Mouse (Mus musculus) frontal cortex, adult (tissue): Measurements from ENCODE around the gene Tap2.
"Not testable (repeated sequence)": the region's sequence is repeated elsewhere in the genome, so short reads cannot be mapped to it uniquely, and the experiment has no call there.

Experiments used
- ATAC-seq: cut with Nextera tagmentation; 2 replicates; pipeline ENCODE4 v1.9.2; 2017; ENCODE audit warnings: mild to moderate bottlenecking, moderate library complexity, mixed read lengths; ENCODE audit not compliant: low TSS enrichment

Gene Tap2

GRCm38 (mm10) chr17:34213936-34214335 is 10.6 kb downstream of the Tap2 start:
- no peak for ATAC-seq

GRCm38 (mm10) chr17:34215176-34215575 is 11.8 kb downstream of the Tap2 start:
- no peak for ATAC-seq

- ATAC-seq, result no peak
These were observed 14.0 kb downstream of the Tap2 start for GRCm38 (mm10) chr17:34217216-34217928.

- no peak for ATAC-seq
These were observed 14.7 kb downstream of the Tap2 start for GRCm38 (mm10) chr17:34217986-34218385.

GRCm38 (mm10) chr17:34218675-34219074 is 15.3 kb downstream of the Tap2 start:
- ATAC-seq, result peak; percentile 52; the same call in 1 of the 2 replicates

GRCm38 (mm10) chr17:34219096-34219495 is 15.8 kb downstream of the Tap2 start:
- not testable (repeated sequence) for ATAC-seq

GRCm38 (mm10) chr17:34219801-34220200 is 16.5 kb downstream of the Tap2 start:
- not testable (repeated sequence) for ATAC-seq

- not testable (repeated sequence) for ATAC-seq
These were observed 17.1 kb downstream of the Tap2 start for GRCm38 (mm10) chr17:34220401-34220800.

GRCm38 (mm10) chr17:34224816-34225215 is 21.5 kb downstream of the Tap2 start:
- ATAC-seq, result no peak

GRCm38 (mm10) chr17:34225426-34225825 is 22.1 kb downstream of the Tap2 start:
- ATAC-seq, result no peak

- ATAC-seq, result not testable (repeated sequence)
These were observed 22.6 kb downstream of the Tap2 start for GRCm38 (mm10) chr17:34225911-34226310.

GRCm38 (mm10) chr17:34230971-34231370 is 27.6 kb downstream of the Tap2 start:
- not testable (repeated sequence) for ATAC-seq

GRCm38 (mm10) chr17:34232021-34232420 is 28.7 kb downstream of the Tap2 start:
- ATAC-seq, result not testable (repeated sequence)

GRCm38 (mm10) chr17:34234926-34235325 is 31.6 kb downstream of the Tap2 start:
- ATAC-seq, result peak; percentile 85; the same call in 1 of the 2 replicates

- no peak for ATAC-seq
These were observed 33.4 kb downstream of the Tap2 start for GRCm38 (mm10) chr17:34236691-34237090.

- no peak for ATAC-seq
These were observed 34.4 kb downstream of the Tap2 start for GRCm38 (mm10) chr17:34237741-34238140.

- ATAC-seq, result peak; percentile 50; the same call in 1 of the 2 replicates
These were observed 35.4 kb downstream of the Tap2 start, which contains the start of gene H2-Ob for GRCm38 (mm10) chr17:34238706-34239105. Gene H2-Ob (plus strand): TSS chr17:34238903.

GRCm38 (mm10) chr17:34239601-34240041 is 36.3 kb downstream of the Tap2 start:
- ATAC-seq, result no peak

- no peak for ATAC-seq
These were observed 37.0 kb downstream of the Tap2 start for GRCm38 (mm10) chr17:34240366-34240765.

GRCm38 (mm10) chr17:34240916-34241315 is 37.6 kb downstream of the Tap2 start:
- no peak for ATAC-seq

- ATAC-seq, result no peak
These were observed 41.3 kb downstream of the Tap2 start for GRCm38 (mm10) chr17:34244656-34245055.

GRCm38 (mm10) chr17:34247047-34247446 is 43.7 kb downstream of the Tap2 start:
- no peak for ATAC-seq

GRCm38 (mm10) chr17:34248764-34249163 is 45.4 kb downstream of the Tap2 start:
- ATAC-seq, result no peak

GRCm38 (mm10) chr17:34249361-34249760 is 46.0 kb downstream of the Tap2 start:
- ATAC-seq, result no peak
